Mouse (Mus musculus) liver, embryonic 16.5 days (tissue): ENCODE measurements around the gene Pla2g4d. TPM values are rescaled to one million over a fixed set of nuclear protein-coding genes. Genes with fewer than 3 reads are reported as not detected.

ENCODE experiments used
- ATAC-seq: fragments of 200-750 bp; cut with Nextera tagmentation; 2 replicates; pipeline ENCODE4 v1.8.0; 2017; ENCODE audit warnings: low read depth, mild to moderate bottlenecking, moderate number of reproducible peaks, moderate library complexity
- H3K27ac ChIP-seq: fragments of 300-500 bp; sonication (generic); 2 replicates; pipeline ENCODE4 v1.5.1; 2014; ENCODE audit warnings: mild to moderate bottlenecking, low read length
- H3K27me3 ChIP-seq: fragments of 300-500 bp; sonication (generic); 2 replicates; pipeline ENCODE4 v1.6.1; 2014; ENCODE audit warnings: low read depth, low read length, mixed read lengths; ENCODE audit not compliant: control insufficient read depth, insufficient read depth
- H3K36me3 ChIP-seq: fragments of 300-500 bp; sonication (generic); 2 replicates; pipeline ENCODE4 v1.6.1; 2014; ENCODE audit warnings: mild to moderate bottlenecking; ENCODE audit not compliant: control insufficient read depth, insufficient read depth
- H3K4me1 ChIP-seq: fragments of 300-500 bp; sonication (generic); 2 replicates; pipeline ENCODE4 v1.6.1; 2014; ENCODE audit warnings: low read depth, low read length, mixed read lengths; ENCODE audit not compliant: control insufficient read depth
- H3K4me2 ChIP-seq: fragments of 300-500 bp; sonication (generic); 2 replicates; pipeline ENCODE4 v1.6.1; 2014; ENCODE audit warnings: low read depth, low read length, mixed read lengths
- H3K4me3 ChIP-seq: fragments of 300-500 bp; sonication (generic); 2 replicates; pipeline ENCODE4 v1.5.1; 2014; ENCODE audit warnings: low read depth, mild to moderate bottlenecking, low read length
- H3K9ac ChIP-seq: fragments of 300-500 bp; sonication (generic); 2 replicates; pipeline ENCODE4 v1.6.1; 2014; ENCODE audit warnings: low read depth, low read length
- H3K9me3 ChIP-seq: fragments of 300-500 bp; sonication (generic); replicated peaks from 2 replicates; pipeline ENCODE4 v1.6.1; 2016; ENCODE audit warnings: low read length; ENCODE audit not compliant: control insufficient read depth
- WGBS: fragments of 180-500 bp; shearing (Covaris S2); extraction: QIAGEN DNeasy Blood & Tissue Kit; methylation state at CpG from one replicate; pipeline ENCODE4 v1.1.7; 2014; ENCODE audit not compliant: insufficient replicate concordance; 5-methylcytosine and 5-hydroxymethylcytosine counted together
- polyA plus RNA-seq: library from polyadenylated mRNA; unstranded; fragments of >200 nt; fragmentation: Nextera tagmentation; extraction: Ambion mirVana; gene quantifications from 2 replicates; pipeline ENCODE4 v1.2.1, GENCODE M21; 2015

Gene Pla2g4d
- polyA plus RNA-seq, 1 experiment from 2014 or later = not detected

GRCm38 (mm10) chr2:120299866-120300265 lies 10.9 kb upstream of the Pla2g4d start:
- 54% methylated on average over 4 of the region's 4 CpGs for WGBS
- H3K9ac ChIP-seq = no peak overlapping the region
- H3K4me2 ChIP-seq = no peak overlapping the region
- no peak overlapping the region for H3K4me3 ChIP-seq
- no peak overlapping the region for H3K27ac ChIP-seq
- H3K36me3 ChIP-seq = no peaks in the 10 kb centered on the region
- no peak for ATAC-seq
- no peaks in the 10 kb centered on the region for H3K27me3 ChIP-seq
- H3K9me3 ChIP-seq = no peaks in the 10 kb centered on the region
- no peaks in the 10 kb centered on the region for H3K4me1 ChIP-seq

GRCm38 (mm10) chr2:120296160-120296559 lies 7.2 kb upstream of the Pla2g4d start:
- H3K9ac ChIP-seq = no peak overlapping the region
- ATAC-seq = no peak
- H3K4me1 ChIP-seq = no peaks in the 10 kb centered on the region
- no peak overlapping the region for H3K27ac ChIP-seq
- H3K9me3 ChIP-seq = no peaks in the 10 kb centered on the region
- no peak overlapping the region for H3K4me3 ChIP-seq
- no peaks in the 10 kb centered on the region for H3K36me3 ChIP-seq
- no peak overlapping the region for H3K4me2 ChIP-seq
- no peaks in the 10 kb centered on the region for H3K27me3 ChIP-seq
- WGBS = 8% methylated on average over 2 of the region's 2 CpGs

- H3K4me2 ChIP-seq = no peak overlapping the region
- ATAC-seq = no peak
- H3K9ac ChIP-seq = no peak overlapping the region
- H3K9me3 ChIP-seq = no peaks in the 10 kb centered on the region
- no peaks in the 10 kb centered on the region for H3K36me3 ChIP-seq
- WGBS = 64% methylated on average over 8 of the region's 9 CpGs
- H3K27ac ChIP-seq = no peak overlapping the region
- no peaks in the 10 kb centered on the region for H3K4me1 ChIP-seq
- no peak overlapping the region for H3K4me3 ChIP-seq
- no peaks in the 10 kb centered on the region for H3K27me3 ChIP-seq
Measured at GRCm38 (mm10) chr2:120291471-120292078, 2.6 kb upstream of the Pla2g4d start.

- Histone ChIP-seq H3K27me3 (no peaks in the 10 kb centered on the region), H3K4me1 (no peaks in the 10 kb centered on the region; the same call in 1 of the 2 replicates), H3K9me3 (no peaks in the 10 kb centered on the region), H3K4me2 (no peak overlapping the region), H3K9ac (no peak overlapping the region), H3K36me3 (no peaks in the 10 kb centered on the region), H3K27ac (no peak overlapping the region), H3K4me3 (no peak overlapping the region)
- WGBS = 68% methylated on average over 3 of the region's 3 CpGs
- ATAC-seq = no peak
Measured at GRCm38 (mm10) chr2:120288401-120288800, 596 bp downstream of the Pla2g4d start.

GRCm38 (mm10) chr2:120285639-120286038 lies 3.4 kb downstream of the Pla2g4d start:
- Histone ChIP-seq H3K4me2 (no peak overlapping the region), H3K36me3 (no peaks in the 10 kb centered on the region), H3K9ac (no peak overlapping the region), H3K4me3 (no peak overlapping the region), H3K27me3 (no peaks in the 10 kb centered on the region), H3K9me3 (no peaks in the 10 kb centered on the region), H3K4me1 (no peaks in the 10 kb centered on the region; the same call in 1 of the 2 replicates), H3K27ac (no peak overlapping the region)
- 41% methylated on average over 4 of the region's 4 CpGs for WGBS
- ATAC-seq = no peak

- Histone ChIP-seq H3K4me2 (no peak overlapping the region), H3K27me3 (no peaks in the 10 kb centered on the region), H3K4me3 (no peak overlapping the region), H3K9ac (no peak overlapping the region), H3K9me3 (no peaks in the 10 kb centered on the region), H3K27ac (no peak overlapping the region), H3K36me3 (no peaks in the 10 kb centered on the region), H3K4me1 (no peaks in the 10 kb centered on the region; the same call in 1 of the 2 replicates)
- ATAC-seq = peak; percentile 51; the same call in 1 of the 2 replicates
Measured at GRCm38 (mm10) chr2:120284705-120285104, 4.3 kb downstream of the Pla2g4d start.

- H3K4me3 ChIP-seq = no peak overlapping the region
- 68% methylated on average over 5 of the region's 5 CpGs for WGBS
- no peak overlapping the region for H3K4me2 ChIP-seq
- no peaks in the 10 kb centered on the region for H3K27me3 ChIP-seq
- ATAC-seq = no peak
- H3K36me3 ChIP-seq = no peaks in the 10 kb centered on the region
- H3K27ac ChIP-seq = no peak overlapping the region
- no peak overlapping the region for H3K9ac ChIP-seq
- no peaks in the 10 kb centered on the region for H3K9me3 ChIP-seq
- H3K4me1 ChIP-seq = no peaks in the 10 kb centered on the region; the same call in 1 of the 2 replicates
Measured at GRCm38 (mm10) chr2:120284094-120284493, 4.9 kb downstream of the Pla2g4d start.

- no peak for ATAC-seq
- Histone ChIP-seq H3K4me2 (no peak overlapping the region), H3K36me3 (no peaks in the 10 kb centered on the region), H3K9me3 (no peaks in the 10 kb centered on the region), H3K4me3 (no peak overlapping the region), H3K27me3 (no peaks in the 10 kb centered on the region), H3K27ac (no peak overlapping the region), H3K4me1 (no peaks in the 10 kb centered on the region; the same call in 1 of the 2 replicates), H3K9ac (no peak overlapping the region)
- WGBS = 43% methylated on average over 6 of the region's 6 CpGs
Measured at GRCm38 (mm10) chr2:120283550-120283949, 5.4 kb downstream of the Pla2g4d start.

- Histone ChIP-seq H3K9ac (no peak overlapping the region), H3K4me1 (no peaks in the 10 kb centered on the region; the same call in 1 of the 2 replicates), H3K4me3 (no peak overlapping the region), H3K4me2 (no peak overlapping the region), H3K36me3 (no peaks in the 10 kb centered on the region), H3K27me3 (no peaks in the 10 kb centered on the region), H3K9me3 (no peaks in the 10 kb centered on the region), H3K27ac (no peak overlapping the region)
- ATAC-seq = no peak
- 31% methylated on average over 3 of the region's 3 CpGs for WGBS
Measured at GRCm38 (mm10) chr2:120281221-120281620, 7.8 kb downstream of the Pla2g4d start.
